Mouse (Mus musculus): ENCODE results near the gene Mrgprf. TPM values are rescaled to one million over a fixed set of nuclear protein-coding genes. Genes with fewer than 3 reads are reported as not detected.

Gene Mrgprf
- total RNA-seq, 2 experiments from 2014 or later: 4.3 to 4.6 TPM

- DNase-seq: no peak
These were observed 34.6 kb downstream of the Mrgprf start for GRCm38 (mm10) chr7:145335199-145335598.

- DNase-seq: no peak
These were observed 35.1 kb downstream of the Mrgprf start for GRCm38 (mm10) chr7:145335616-145336332.

- DNase-seq: no peak
These were observed 37.3 kb downstream of the Mrgprf start for GRCm38 (mm10) chr7:145337889-145338288.

- DNase-seq: no peak
These were observed 39.7 kb downstream of the Mrgprf start for GRCm38 (mm10) chr7:145340248-145340904.

Other genes starting within 250 kb of the Mrgprf start
- under 1 TPM in 1 of 2 experiments, not detected in 1; 0.58 TPM for gene 1810010D01Rik, start 92.7 kb upstream of the Mrgprf start, total RNA-seq (2021)
- 10 to 100 TPM; 12.4 to 18.4 TPM for gene Tpcn2, start 16.8 kb upstream of the Mrgprf start, total RNA-seq (2021)
- gene Mrgprd, start 14.0 kb downstream of the Mrgprf start, total RNA-seq (2021): not detected

All from adrenal gland, postnatal 10 days (tissue).